Mouse (Mus musculus): ENCODE measurements around the gene Safb.

Gene Safb

GRCm38 (mm10) chr17:56585171-56585821, 671 bp downstream of the Safb start:
- CTCF ChIA-PET: interaction anchor here in 1 of 4 experiments (1.0 to 2.0 kb wide), 2 partner anchors 27 to 32 kb away, joined by 3 to 5 read pairs; no protein-coding TSS in a partner anchor
- POLR2A ChIA-PET: interaction anchor here (0.6 to 26.8 kb wide), 75 partner anchors 8 to 506 kb away, joined by 3 to 419 read pairs (median 6); partner anchors contain the start of genes Catsperd (in 3 of the 4), Dus3l (in 3 of the 4), Lonp1 (in 3 of the 4) and Ranbp3 (in 3 of the 4)

- POLR2A ChIA-PET: interaction anchor here in 3 of 4 experiments (0.9 to 26.8 kb wide), 23 partner anchors 7 to 284 kb away, joined by 3 to 419 read pairs (median 6); partner anchors contain the start of genes Lonp1 (in 3 of the 3), 2410015M20Rik (in 2 of the 3), Catsperd (in 2 of the 3) and Kdm4b (in 2 of the 3)
- CTCF ChIA-PET: interaction anchor here in 3 of 4 experiments (0.6 to 1.0 kb wide), 4 partner anchors 9 to 99 kb away, joined by 3 read pairs; partner anchors contain the start of gene Ranbp3 (in 1 of the 3)
Measured at GRCm38 (mm10) chr17:56587773-56588172, 3.1 kb downstream of the Safb start.

- ChIA-PET POLR2A (interaction anchor here in 2 of 4 experiments (0.9 to 26.8 kb wide), 15 partner anchors 6 to 285 kb away, joined by 3 to 419 read pairs (median 58); partner anchors contain the start of genes 2410015M20Rik (in 2 of the 2), Catsperd (in 2 of the 2), Lonp1 (in 2 of the 2) and Ranbp3 (in 2 of the 2)), CTCF (no interaction called here)
Measured at GRCm38 (mm10) chr17:56588921-56589320, 4.3 kb downstream of the Safb start.

DNA sequence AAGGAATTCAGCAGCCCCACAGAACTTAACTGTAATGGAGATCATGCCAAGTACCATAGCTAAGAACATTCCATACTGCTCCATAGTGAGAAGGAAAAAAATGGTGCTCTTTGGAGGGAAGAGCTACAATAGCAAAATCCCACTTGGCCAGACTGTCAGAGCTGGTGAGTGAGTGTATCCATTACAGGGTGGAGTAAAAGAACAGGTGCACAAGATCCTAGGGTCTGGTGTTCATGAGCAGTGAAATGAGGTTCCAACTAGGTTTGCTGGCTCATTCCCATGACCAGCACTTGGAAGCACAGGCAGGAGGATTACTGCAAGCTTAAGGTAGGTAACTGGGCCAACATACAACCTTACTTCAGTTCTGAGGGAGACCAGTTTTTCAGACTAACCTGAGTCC, 7.9 kb downstream of the Safb start:
- ChIA-PET POLR2A (interaction anchor here in 3 of 4 experiments (0.6 to 26.8 kb wide), 16 partner anchors 8 to 289 kb away, joined by 3 to 419 read pairs (median 4); partner anchors contain the start of genes Safb (in 2 of the 3), Safb2 (in 2 of the 3), 2410015M20Rik (in 1 of the 3) and Lonp1 (in 1 of the 3)), CTCF (interaction anchor here in 2 of 4 experiments (0.5 to 0.7 kb wide), 2 partner anchors 34 to 144 kb away, joined by 3 to 4 read pairs; no protein-coding TSS in a partner anchor)

GRCm38 (mm10) chr17:56593527-56594271, 9.1 kb downstream of the Safb start:
- POLR2A ChIA-PET: interaction anchor here (0.5 to 26.8 kb wide), 14 partner anchors 9 to 260 kb away, joined by 3 to 419 read pairs (median 6); partner anchors contain the start of genes Safb (in 3 of the 4), Safb2 (in 3 of the 4), 2410015M20Rik (in 1 of the 4) and Catsperd (in 1 of the 4)
- CTCF ChIA-PET: no interaction called here

GRCm38 (mm10) chr17:56603186-56604069, 18.8 kb downstream of the Safb start:
- ChIA-PET CTCF (interaction anchor here in 2 of 4 experiments (1.0 to 1.1 kb wide), 2 partner anchors 45 to 163 kb away, joined by 3 to 4 read pairs; no protein-coding TSS in a partner anchor), POLR2A (interaction anchor here in 3 of 4 experiments (0.6 to 26.8 kb wide), 33 partner anchors 4 to 313 kb away, joined by 3 to 419 read pairs (median 4); partner anchors contain the start of genes Rpl36 (in 3 of the 3), Catsperd (in 2 of the 3), Lonp1 (in 2 of the 3) and Ranbp3 (in 2 of the 3))

DNA sequence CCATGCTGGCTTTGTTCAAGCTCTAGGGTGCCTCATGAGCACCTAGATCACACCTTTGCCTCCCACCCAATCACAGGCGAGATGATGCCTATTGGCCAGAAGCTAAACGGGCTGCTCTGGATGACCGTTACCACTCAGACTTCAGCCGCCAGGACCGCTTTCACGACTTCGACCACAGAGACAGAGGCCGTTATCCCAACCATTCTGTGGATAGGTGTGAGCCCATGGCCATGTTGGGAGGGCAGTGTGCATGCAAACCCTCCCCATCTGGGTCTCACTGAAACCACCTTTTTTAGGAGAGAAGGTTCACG, 19.4 kb downstream of the Safb start:
- ChIA-PET CTCF (interaction anchor here in 2 of 4 experiments (1.0 to 1.1 kb wide), 2 partner anchors 45 to 163 kb away, joined by 3 to 4 read pairs; no protein-coding TSS in a partner anchor), POLR2A (interaction anchor here in 3 of 4 experiments (0.6 to 26.8 kb wide), 34 partner anchors 4 to 314 kb away, joined by 3 to 419 read pairs (median 4); partner anchors contain the start of genes Rpl36 (in 3 of the 3), Catsperd (in 2 of the 3), Lonp1 (in 2 of the 3) and Ranbp3 (in 2 of the 3))

- CTCF ChIA-PET: interaction anchor here in 1 of 4 experiments (1.0 kb wide), 1 partner anchor 51 kb away, joined by 3 read pairs; no protein-coding TSS in a partner anchor
- POLR2A ChIA-PET: interaction anchor here in 3 of 4 experiments (0.6 to 26.8 kb wide), 35 partner anchors 3 to 314 kb away, joined by 3 to 419 read pairs (median 4); partner anchors contain the start of genes Rpl36 (in 3 of the 3), Catsperd (in 2 of the 3), Lonp1 (in 2 of the 3) and Ranbp3 (in 2 of the 3)
Measured at GRCm38 (mm10) chr17:56604422-56604821, 19.8 kb downstream of the Safb start.

DNA sequence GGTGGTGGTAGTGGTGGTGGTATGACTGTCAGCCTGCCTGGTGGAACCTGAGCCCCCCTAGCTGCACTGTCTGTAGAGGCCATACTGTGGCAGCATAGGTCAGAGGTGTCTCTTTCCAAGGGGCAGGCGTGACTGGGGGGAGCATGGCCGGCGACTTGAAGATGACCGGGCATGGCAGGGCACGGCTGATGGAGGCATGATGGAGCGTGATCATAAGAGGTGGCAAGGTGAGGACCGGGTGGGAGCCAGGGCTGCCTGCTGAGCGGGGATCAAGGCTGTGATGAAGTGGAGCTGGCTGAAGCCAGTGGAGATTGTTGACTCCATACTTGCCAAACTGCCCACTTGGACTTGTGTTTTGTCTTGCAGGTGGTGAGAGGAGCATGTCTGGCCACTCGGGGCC, 20.8 kb downstream of the Safb start:
- CTCF ChIA-PET: interaction anchor here in 1 of 4 experiments (0.6 to 1.0 kb wide), 3 partner anchors 52 to 111 kb away, joined by 3 read pairs; no protein-coding TSS in a partner anchor

DNA sequence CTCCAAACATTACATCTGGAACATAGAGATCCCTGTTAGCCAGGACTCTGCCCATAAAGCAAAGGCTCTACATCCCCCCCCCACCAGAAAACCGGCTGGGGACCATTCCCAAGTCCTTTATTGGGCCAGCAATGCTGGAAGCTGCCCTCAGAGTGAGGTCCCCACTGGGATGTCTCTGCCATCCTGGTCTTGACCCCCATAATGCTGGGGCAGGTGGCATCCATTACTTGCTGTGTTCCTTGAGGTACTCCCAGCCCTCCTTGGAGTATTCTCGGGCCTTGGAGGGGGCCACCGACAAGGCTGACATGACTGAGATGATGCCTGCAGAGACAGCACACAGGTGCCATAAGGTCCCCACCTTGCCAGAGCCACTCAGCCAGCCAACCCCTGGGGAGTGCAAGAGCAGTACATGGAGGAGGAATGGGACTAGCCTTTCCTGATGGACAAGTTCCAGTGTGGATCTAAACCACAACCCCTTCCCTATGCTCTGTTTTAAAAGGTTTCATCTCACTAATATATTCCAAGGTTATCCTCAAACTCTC, 23.0 kb downstream of the Safb start:
- CTCF ChIA-PET: no interaction called here
- POLR2A ChIA-PET: interaction anchor here in 3 of 4 experiments (0.5 to 14.4 kb wide), 19 partner anchors 8 to 390 kb away, joined by 3 to 429 read pairs (median 3); partner anchors contain the start of genes Safb (in 3 of the 3), Safb2 (in 3 of the 3), Alkbh7 (in 1 of the 3) and Catsperd (in 1 of the 3)

More for the DNA sequence above, 20.8 kb downstream of the Safb start:
- POLR2A ChIA-PET: interaction anchor here in 3 of 4 experiments (1.4 to 14.4 kb wide), 12 partner anchors 9 to 68 kb away, joined by 3 to 429 read pairs (median 12); partner anchors contain the start of genes Lonp1 (in 3 of the 3), Catsperd (in 2 of the 3), Safb (in 2 of the 3) and Safb2 (in 2 of the 3)

GRCm38 (mm10) chr17:56608699-56609098, 24.1 kb downstream of the Safb start:
- ChIA-PET CTCF (no interaction called here), POLR2A (interaction anchor here in 3 of 4 experiments (1.0 to 14.4 kb wide), 16 partner anchors 9 to 283 kb away, joined by 3 to 429 read pairs (median 4); partner anchors contain the start of genes Safb (in 3 of the 3), Safb2 (in 3 of the 3), Lonp1 (in 2 of the 3) and Catsperd (in 1 of the 3))

DNA sequence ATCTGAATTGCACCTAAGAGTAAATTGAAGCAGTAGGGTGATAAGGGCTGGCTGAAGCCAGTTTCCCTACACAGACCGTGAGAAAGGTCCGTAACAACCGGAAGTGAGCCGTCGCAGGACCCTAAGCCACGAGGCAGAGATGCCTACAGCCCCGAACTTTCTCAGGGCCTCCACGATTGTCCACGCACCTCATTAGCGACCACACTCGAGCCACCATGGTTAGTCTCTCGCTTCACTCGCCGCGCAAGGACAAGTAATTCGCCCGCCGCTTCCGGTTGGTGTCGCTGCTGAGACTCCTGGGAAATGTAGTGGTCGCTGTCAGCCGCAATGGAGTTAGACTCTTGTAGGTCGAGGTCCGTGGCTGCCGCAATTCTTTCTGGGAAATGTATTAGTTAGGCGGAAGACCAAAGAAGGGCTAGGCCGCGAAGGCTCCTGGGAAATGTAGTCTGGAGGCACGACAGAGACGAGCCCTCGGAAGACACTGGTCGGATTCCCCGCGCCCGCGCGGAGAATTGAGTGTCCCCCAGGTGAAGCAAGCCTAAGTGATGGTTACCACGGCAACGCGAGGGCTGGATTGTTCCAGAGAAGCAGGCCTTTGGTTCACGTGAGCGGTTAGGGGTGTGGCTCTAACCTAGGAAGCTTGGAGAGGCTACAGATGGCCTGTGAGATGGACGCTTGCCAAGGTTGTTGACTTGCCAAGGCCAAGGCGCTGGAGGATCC, 25.0 kb downstream of the Safb start, which contains the start of gene 2410015M20Rik:
Gene 2410015M20Rik (minus strand): TSS at position 320 of the 720 bp plus-strand sequence.
- CTCF ChIA-PET: interaction anchor here in 1 of 4 experiments (1.6 kb wide), 1 partner anchor 59 kb away, joined by 3 read pairs; no protein-coding TSS in a partner anchor
- POLR2A ChIA-PET: interaction anchor here in 3 of 4 experiments (0.5 to 14.4 kb wide), 28 partner anchors 11 to 381 kb away, joined by 3 to 429 read pairs (median 3); partner anchors contain the start of genes Lonp1 (in 3 of the 3), Safb (in 3 of the 3), Safb2 (in 3 of the 3) and Catsperd (in 2 of the 3)

DNA sequence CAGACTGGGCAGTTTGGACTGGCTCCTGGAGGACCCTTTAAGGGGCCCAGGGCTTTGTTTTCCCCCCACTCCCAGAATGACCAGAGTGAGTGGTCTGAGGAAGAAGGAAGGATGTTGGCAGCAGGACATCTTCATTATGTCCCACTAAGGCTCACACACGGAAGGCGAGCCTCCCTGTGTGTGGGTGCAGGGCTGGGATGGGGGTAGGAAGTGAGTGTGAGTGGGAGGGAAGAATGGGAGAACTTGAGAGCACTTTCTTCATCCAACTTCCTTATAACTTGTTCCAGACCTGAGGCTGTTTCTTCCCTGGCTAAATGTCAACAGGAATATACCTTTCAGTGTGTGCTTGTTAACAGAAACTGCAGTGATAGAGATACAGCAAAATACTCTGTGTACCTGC, 26.7 kb downstream of the Safb start:
- POLR2A ChIA-PET: interaction anchor here (0.5 to 14.4 kb wide), 152 partner anchors 7 to 652 kb away, joined by 3 to 429 read pairs (median 5); partner anchors contain the start of genes Lonp1 (in 4 of the 4), Safb (in 4 of the 4), Safb2 (in 4 of the 4) and Catsperd (in 3 of the 4)
- CTCF ChIA-PET: interaction anchor here in 2 of 4 experiments (0.7 to 1.9 kb wide), 14 partner anchors 16 to 324 kb away, joined by 3 to 18 read pairs (median 4); partner anchors contain the start of genes Ranbp3 (in 2 of the 2), Catsperd (in 1 of the 2), Lonp1 (in 1 of the 2) and Mllt1 (in 1 of the 2)

DNA sequence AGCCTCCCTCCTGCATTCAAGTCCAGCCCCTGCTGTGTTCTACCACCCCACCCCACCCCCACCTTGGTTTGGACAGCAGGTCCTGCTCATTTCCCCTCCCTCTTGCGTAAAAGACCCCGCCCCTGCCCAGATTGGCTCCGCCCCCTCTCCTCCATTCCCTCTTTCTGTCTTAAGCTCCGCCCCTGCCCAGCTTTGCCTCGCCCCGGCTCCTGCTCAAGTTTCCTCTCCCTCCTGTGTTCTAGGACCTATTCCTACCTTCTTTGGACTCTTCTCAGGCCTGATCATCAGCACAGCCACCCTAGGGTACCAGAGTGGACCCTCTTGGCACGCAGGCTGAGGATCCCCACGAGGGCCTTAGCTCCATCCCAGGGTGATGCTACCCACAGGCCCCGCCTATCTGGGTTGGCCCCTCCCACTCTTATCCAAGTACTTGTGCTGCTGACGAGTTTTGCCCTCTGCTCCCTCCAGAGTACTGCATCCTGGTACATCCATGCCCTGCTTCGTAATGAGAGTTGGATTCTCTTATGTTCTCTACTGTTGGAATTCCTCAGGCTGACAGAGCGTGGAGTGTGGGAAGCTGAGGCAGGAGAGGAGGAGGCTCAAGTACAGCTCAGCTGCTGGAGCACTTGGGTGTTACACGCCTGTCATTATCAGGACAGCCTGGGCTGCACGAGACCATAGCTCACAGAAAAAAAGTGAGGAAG, 27.4 kb downstream of the Safb start:
- ChIA-PET POLR2A (interaction anchor here (0.5 to 14.4 kb wide), 179 partner anchors 8 to 653 kb away, joined by 3 to 429 read pairs (median 5); partner anchors contain the start of genes Lonp1 (in 4 of the 4), Safb (in 4 of the 4), Safb2 (in 4 of the 4) and Catsperd (in 3 of the 4)), CTCF (interaction anchor here (0.6 to 1.9 kb wide), 26 partner anchors 15 to 675 kb away, joined by 3 to 18 read pairs (median 4); partner anchors contain the start of genes Lonp1 (in 3 of the 4), Ranbp3 (in 2 of the 4), Catsperd (in 1 of the 4) and Mllt1 (in 1 of the 4))
